In the genomic region with DNA sequence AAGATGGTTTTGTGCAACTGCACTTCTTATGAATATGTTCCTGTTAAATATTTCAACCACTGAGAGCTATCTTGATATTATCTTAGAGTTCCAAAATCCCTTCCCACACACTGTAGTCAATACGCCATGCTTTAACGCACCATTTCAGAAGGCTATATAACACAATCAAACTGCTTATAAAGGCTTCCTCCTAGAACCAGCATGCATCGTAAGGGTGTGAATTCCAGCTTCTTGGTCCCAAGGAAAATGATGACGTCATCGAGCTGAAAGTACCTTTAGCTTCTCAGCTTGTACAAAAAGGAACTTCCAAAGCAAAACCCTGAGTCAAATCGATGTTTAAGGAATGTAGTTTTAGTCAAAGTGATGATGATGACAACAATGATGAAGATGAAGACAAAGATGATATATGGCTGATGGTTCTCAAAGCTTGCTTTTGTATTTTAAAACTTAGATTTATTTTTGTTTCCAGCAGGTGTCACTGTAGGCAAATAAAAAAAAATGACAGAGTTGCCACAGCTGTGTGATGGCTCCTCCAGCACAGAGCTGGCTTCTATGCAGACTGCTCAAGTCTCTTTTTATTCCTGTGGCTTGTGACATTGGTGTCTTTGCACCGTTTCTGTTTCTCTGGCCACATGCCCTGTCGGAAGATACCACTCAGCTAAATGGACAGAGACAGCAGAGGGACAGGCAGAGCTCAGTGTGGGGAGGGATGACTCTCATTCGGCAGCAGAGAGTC, we compare ENCODE assay signal across 8 mouse cellular contexts.
DNase-seq lines count a peak whose midpoint lies in the region; ATAC-seq and TF ChIP-seq lines count a peak whose summit lies in the region.

No protein-coding gene starts in this region.

- no peaks in the 10 kb centered on the region for H3K9me3 ChIP-seq in lung, embryonic 14.5 days (ENCODE audit: low read depth, low read length)
- no peaks in the 10 kb centered on the region for H3K9me3 ChIP-seq in forebrain, embryonic 13.5 days (replicated peaks)

- DNase-seq in lung, embryonic 14.5 days = peak; percentile 72
- DNase-seq in lung, postnatal 4 days = no peak
- DNase-seq in layer of hippocampus, postnatal 36 days = peak; percentile 27 to 29
- DNase-seq in retina, postnatal 7 days (ENCODE audit: low read depth, low spot score) = peak; percentile 40
- DNase-seq in ovary, adult 18-20 months (ENCODE audit: low spot score) = no peak

- no peaks in the 10 kb centered on the region for H3K27me3 ChIP-seq in lung, embryonic 14.5 days (ENCODE audit: insufficient read depth, low read length)
- H3K27me3 ChIP-seq in forebrain, embryonic 13.5 days = no peaks in the 10 kb centered on the region

- H3K4me1 ChIP-seq in lung, embryonic 14.5 days (ENCODE audit: insufficient read depth) = no peaks in the 10 kb centered on the region
- peaks cover 20% of the 10 kb centered on the region for H3K4me1 ChIP-seq in forebrain, embryonic 13.5 days

- peak; percentile 20; the same call in 1 of the 2 replicates for TF ChIP-seq CTCF in lung, embryonic 14.5 days (IDR thresholded peaks at IDR 0.05; ENCODE audit: low read depth)

- H3K27ac ChIP-seq in lung, embryonic 14.5 days (ENCODE audit: low read depth) = no peak overlapping the region
- 0 out of 2 replicates have a peak overlapping the region, but pooled peaks have one; percentile 4 for H3K27ac ChIP-seq in forebrain, embryonic 13.5 days

- ATAC-seq in lung, embryonic 14.5 days (ENCODE audit: insufficient read depth) = peak; percentile 38; the same call in 1 of the 2 replicates
- ATAC-seq in forebrain, embryonic 13.5 days = peak; percentile 87
- no peak for ATAC-seq in erythroblast, adult 5-6 weeks (replicated peaks; ENCODE audit: low FRiP score, poor library complexity, severe bottlenecking)
- no peak for ATAC-seq in activated CD4-positive, CD25-positive, alpha-beta regulatory T cell, adult 4 months

- H3K36me3 ChIP-seq in lung, embryonic 14.5 days (ENCODE audit: insufficient read depth) = no peaks in the 10 kb centered on the region
- H3K36me3 ChIP-seq in forebrain, embryonic 13.5 days (ENCODE audit: poor library complexity, severe bottlenecking) = no peaks in the 10 kb centered on the region

- no peak overlapping the region for H3K4me3 ChIP-seq in lung, embryonic 14.5 days (ENCODE audit: low read depth, low read length)
- H3K4me3 ChIP-seq in forebrain, embryonic 13.5 days = no peak overlapping the region

- no peak overlapping the region for H3K4me2 ChIP-seq in lung, embryonic 14.5 days
- H3K4me2 ChIP-seq in forebrain, embryonic 13.5 days = no peak overlapping the region

- H3K9ac ChIP-seq in lung, embryonic 14.5 days = no peak overlapping the region
- H3K9ac ChIP-seq in forebrain, embryonic 13.5 days = no peak overlapping the region

- WGBS in lung, embryonic 14.5 days = 65% methylated on average over 9 of the region's 9 CpGs
- 44% methylated on average over 9 of the region's 9 CpGs for WGBS in forebrain, embryonic 13.5 days

Comparison
In these comparisons a context has a peak if more than half of its experiments do, and no peak if none do; other contexts are left out.
1. DNase-seq: peak in lung, embryonic 14.5 days (single experiment), layer of hippocampus, postnatal 36 days (2 of 2) and retina, postnatal 7 days (single experiment); none in lung, postnatal 4 days (0 of 2) and ovary, adult 18-20 months (single experiment).
2. ATAC-seq: peak in lung, embryonic 14.5 days (single experiment) and forebrain, embryonic 13.5 days (single experiment); none in erythroblast, adult 5-6 weeks (single experiment) and activated CD4-positive, CD25-positive, alpha-beta regulatory T cell, adult 4 months (single experiment).